Mouse (Mus musculus) CD8-positive naive resting alpha-beta T cell, adult 2 months (primary cell): Measurements from ENCODE around the gene Fbxw10.
A peak's percentile ranks its signal among the peaks of the same experiment; 100 is the strongest.

Experiments used
- DNase-seq, 2 experiments: peaks; one replicate each; pipeline ENCODE4 v3.0.0; 2022; ENCODE audit warnings: low read depth in 2 of 2, low spot score in 2 of 2

Gene Fbxw10

DNA sequence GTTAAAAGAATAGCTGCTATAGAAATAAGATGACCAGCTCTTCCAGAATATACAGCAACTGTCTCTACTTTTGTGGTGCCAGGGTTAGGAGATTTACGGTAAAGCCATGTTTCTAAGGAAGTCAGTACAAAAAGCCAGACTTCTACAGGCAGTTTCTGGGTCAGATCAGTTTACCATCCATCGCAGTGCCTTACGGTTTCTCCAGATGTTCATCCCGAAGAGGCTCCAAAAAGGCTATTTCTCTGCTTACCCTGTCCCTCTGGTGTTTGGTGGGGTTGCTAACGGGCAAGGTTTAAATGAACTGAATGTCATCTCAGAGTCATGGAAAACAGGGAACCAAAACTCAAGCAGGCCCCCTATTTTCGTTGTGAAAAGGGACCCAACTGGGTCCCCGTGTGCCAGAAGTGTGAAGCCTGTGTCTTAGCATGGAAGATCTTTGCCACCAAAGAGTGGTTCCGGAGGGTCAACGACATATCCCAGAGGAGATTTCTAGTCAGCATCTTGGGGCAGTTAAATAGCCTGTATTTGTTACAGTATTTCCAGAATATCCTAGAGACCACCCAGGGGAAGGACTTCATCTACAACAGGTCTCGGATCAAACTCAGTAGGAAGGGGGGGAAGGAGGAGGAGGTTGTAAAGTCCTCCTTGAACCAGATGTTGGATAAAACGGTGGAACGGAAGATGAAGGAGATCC lies at the start of gene Fbxw10:
Fbxw10 (plus strand) TSS at position 109 of the 694 bp plus-strand sequence.
- DNase-seq: peak in 1 of 2 experiments; percentile 37

DNA sequence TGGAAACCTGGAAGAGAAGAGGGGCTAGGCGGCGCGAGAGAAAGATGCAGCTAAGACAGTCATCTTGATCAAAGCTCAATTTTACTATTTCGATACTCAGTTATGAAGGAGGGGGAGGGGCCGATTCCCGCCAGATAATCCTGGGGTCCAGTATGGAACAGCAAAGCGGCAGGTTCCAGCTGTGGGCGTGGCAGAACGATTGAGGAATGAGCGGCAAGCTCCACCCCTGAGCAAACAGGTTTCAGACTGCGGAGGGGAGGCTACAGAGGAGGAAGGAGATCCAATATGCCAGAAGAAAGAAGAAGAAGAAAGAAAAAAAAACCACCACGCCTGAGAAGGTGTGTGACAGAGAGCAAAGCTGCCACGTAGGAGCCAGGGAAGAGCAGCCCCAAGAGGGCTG lies 42.8 kb upstream of the Fbxw10 start:
- no peak for DNase-seq

DNA sequence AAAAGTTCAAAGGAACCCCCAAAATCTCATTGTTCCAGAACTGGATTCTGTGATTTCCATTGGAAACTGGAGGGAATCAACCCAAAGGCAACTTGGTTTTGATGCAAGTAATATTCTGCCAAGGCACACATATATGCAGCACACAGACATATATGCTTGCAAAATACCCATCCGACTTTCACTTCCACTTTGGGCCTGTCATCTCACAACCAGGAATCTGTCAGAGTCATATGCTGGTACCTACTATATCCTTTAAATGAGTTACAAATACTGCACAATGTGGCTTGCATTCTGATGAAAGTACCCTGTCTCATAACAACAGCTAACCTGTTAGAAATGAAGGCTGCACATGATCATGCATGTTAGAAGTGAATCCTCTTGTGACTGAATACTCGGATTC lies 38.9 kb upstream of the Fbxw10 start:
- DNase-seq: no peak

DNA sequence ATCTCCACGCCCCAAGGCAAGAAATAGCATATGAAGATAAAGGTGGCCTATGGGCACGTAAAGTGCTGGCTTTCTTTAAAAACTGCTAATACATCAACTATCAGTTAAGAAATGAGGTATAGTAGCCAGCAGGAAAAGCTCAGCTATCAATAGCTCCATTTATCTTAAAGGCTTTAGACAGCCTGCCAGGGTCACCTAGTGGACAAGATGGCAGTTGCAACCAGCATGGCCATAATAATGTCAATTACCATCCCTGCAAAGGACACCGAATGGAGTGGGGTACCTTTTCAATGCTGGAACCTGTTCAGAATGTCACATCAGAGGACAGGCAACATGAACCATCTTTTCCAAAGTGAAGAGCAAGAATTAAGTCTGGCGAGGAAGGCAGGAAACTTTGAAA lies 37.7 kb upstream of the Fbxw10 start:
- DNase-seq: peak in 1 of 2 experiments; percentile 6

DNA sequence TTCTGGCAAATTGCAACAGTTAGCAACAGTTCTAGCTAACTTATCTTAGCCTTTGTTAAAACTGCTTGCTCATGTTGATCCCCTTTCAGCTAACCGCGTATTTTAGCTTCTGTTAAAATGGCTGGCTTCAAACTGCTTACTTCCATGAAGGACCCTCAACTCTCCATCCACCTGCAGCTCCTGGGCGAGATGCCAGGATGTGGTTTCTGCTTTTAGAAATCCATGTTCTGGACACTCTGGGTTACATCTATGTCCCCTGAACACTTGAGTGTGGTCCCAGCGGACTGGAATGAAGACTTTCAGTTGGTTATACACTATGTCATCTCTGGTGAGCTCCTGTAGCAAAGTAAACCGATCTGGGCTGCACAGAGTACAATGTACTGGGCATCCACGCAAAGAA lies 34.6 kb upstream of the Fbxw10 start:
- no peak for DNase-seq

DNA sequence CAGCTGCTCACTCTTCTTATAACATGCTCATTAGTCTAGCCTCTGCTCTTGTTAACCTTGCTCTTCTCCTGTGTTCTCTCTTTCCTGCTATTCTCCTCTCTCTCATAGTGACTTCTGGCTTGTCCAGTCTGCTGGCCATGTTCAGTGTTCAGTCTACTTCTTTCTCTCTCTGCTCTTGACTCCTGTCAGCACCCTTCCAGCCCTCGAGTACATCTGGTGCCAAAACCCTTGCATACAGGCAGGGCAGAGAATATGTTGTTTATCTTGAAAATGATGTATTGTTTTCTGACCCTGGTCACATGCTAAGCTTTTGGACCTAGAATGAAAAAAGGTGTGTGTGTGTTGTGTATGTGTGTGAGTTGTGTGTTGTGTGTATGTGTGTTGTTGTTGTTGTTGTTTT lies 33.4 kb upstream of the Fbxw10 start:
- no peak for DNase-seq

DNA sequence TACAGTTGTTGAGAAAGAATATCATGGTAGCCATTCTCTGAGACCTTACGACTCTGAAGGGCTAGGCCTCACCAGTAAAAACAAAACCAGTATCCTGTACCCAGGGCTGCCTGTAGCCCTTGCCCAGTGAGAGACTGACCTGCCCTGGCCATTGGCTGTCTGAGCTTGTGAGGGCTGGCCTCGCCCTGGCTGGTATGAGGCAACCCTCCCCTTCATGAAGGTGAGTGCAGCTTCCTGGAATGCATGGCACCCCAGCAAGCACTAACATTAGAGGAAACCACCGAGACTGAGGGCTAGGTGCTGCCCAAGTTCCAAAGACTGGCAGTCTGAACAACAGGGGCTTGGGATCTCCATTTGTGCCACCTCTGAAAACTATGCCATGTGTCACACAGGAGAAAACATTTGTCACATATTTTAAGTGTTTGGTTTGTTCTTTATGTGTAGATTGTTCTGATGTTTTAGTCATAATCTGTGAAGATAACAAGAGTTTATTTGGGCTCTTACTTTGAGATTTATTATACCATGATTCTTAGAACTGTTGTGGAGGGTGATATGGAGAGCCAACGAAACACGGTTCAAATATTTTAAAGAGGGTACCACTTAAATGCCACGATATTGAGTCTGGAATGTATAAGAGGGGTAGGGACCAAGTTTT lies 32.8 kb upstream of the Fbxw10 start:
- no peak for DNase-seq

DNA sequence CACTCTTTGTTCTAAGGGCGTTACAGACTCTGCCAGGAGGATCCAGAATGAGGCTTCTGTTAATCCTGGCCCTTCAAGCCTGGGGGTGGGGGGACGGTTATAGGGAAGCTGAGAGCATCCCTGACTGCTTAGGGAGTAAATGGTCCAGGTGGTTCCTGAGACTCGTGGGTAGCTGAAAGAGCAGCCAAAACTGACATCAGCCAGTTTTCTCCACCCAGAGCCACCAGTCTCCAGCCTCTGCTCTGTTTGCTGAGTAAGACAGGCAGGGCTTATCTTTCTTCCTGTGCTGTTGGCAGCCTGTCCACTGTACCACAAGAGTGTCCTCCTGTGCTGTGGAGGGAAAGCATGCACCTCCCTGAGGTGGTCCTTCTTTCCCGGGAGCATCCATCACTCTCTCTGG lies 32.2 kb upstream of the Fbxw10 start:
- DNase-seq: no peak

DNA sequence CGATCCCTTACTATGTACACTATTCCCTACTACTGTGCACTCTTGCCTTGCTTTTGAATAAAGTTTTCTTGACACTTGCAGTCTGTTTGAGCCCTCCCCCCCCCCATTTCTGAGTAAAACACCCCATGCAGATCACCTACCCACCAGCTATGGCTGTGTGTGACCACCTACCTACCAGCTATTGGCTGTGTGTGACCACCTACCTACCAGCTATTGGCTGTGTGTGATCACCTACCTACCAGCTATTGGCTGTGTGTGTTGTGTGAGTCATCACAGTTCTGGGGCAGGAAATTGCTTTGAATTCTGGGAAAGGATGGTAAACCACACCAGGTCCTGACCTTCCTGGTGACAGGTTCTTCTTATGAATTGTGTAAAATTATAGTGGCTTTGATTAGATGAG lies 31.4 kb upstream of the Fbxw10 start:
- no peak for DNase-seq

DNA sequence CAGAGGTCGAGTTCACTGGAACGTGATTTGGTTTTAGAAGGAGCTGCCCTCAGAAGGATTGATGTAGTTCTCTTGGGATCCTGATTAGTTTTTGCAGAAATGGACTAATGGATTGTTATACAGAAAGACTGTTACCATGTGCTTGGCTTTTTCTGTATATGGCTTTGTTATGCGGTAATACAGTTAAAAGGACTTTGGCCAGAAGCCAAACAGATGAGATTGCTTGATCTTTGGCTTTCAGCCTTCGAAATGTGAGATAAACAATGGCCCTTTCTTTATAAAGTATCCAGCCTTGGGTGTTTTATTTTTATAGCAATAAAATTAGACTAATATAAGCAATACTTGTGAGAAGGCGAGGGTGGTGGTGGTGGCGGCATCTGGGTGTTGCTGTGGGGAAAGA lies 30.3 kb upstream of the Fbxw10 start:
- no peak for DNase-seq

DNA sequence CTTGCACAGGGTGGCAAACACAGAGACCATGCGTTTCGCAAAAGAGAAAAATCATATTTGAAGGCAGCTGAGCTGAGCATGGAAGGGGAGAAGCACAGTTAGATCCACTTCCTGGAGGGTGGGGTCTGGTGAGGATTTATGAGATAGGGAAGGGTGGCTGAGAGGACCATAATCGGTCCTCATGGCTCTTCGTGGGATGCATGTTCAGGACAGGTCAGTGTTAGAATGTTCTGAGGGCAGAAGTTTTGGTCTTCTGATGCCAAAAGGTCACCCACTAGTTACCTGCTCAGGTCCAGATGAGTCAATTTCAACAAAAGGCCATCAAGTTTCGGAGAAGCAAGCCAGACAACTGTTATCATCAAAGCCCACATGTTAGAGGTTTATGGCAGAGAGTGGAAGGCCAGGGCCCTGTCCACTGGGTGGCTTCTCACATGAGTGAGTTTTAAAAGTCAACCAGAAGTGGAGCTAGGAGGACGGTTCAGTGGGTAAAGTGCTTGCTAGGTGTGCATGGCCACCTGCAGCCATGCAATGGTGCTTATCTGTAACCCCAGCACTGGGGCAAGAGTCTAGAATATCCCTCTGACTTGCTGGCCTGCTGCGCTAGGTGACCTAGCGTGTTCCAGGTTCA lies 27.7 kb upstream of the Fbxw10 start:
- no peak for DNase-seq

DNA sequence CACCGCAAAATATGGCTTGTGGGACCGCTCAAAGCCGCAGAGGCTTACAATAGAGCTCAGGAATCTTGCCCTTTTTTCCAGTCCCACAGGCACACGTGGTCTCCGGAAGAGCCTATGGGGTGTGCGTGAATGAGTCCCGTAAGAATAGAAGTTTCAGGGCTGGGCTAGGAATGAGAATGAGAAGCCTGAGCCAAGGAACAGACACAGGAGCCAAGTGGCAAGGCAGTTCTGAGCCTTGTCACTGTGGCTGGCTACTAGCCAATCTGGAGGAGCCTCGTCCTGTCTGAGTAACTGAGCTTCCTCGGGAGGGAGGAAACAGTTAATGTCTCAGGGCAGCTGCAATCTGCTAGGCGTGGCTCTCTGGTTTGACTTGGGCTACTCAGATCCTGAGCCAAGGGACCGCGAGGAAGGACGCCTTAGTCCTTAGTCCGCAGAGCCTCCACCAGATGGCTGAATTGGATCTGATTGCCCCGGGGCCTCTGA lies 26.8 kb upstream of the Fbxw10 start, which contains the start of gene Trim16:
Trim16 (plus strand) TSS at position 173 of the 483 bp plus-strand sequence.
- no peak for DNase-seq

DNA sequence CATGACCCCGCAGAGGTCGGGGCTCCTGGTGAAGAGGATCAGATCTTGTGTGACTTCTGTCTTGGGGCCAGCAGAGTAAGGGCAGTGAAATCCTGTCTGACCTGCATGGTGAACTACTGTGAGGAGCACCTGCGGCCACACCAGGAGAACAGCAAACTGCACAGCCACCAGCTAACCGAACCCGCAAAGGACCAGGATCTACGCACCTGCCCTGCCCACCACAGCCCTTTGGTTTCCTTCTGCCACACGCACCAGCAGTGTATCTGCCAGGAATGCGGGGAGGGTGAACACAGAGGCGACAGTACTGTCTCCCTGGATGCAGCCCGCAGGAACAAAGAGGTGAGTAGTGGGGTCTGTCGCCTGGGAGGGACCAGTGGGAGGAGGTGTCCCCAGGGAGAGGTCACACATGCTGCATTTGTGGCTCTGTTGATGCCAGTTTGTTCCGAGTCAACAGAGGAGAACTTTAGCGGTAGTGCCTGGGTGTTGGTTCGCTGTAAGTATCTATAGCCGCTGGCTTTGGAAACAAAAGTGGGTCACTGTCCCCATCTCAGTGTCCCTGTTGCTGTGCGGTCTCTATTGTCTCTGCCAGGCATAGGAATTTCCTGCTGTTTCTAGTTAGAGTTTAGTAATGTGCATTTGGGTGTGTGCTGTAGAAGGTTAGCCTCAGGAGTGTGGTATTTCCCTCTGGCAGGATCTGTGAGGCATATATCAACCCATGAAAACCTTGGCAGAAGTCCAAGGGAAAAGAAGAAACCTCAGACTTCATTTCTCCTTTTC lies 26.0 kb upstream of the Fbxw10 start:
- DNase-seq: no peak

DNA sequence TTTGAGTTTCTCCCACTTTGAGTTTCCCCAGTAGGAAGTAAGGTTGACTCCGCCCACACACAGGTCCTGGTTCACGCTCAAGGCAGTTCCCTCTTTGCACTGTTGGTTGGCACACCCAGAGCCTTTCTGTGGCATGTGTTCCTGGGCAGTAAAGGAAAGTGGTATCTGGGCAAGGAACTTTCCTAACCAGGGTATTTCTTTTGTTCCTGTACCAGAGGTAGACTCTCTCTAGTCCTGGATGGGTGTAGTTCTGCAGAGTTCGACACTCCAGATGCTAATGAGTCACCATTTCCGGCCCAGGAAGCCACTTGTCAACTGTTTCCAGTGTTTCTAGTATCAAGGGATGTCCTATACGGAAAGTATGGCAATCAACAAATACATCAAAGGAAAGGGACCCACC lies 25.0 kb upstream of the Fbxw10 start:
- no peak for DNase-seq

DNA sequence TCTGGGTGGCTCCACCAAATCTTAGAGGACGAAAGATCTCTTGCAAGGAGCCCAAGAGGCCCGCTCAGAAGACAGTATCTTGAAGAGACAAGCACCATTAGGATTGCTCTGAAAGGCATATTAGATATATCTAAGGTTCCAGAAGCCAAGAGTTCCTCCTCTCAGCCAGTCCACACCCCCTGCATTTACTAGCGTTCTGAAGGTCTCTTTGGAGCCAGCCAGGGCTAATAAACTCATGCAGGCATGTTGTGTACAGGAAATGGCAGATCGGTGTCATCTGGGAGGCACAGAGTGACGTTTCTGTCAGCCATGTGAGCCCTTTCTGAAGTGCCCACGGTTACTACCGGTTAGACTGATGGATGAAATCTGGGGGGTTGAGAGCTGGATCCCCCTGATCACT lies 22.7 kb upstream of the Fbxw10 start:
- no peak for DNase-seq

DNA sequence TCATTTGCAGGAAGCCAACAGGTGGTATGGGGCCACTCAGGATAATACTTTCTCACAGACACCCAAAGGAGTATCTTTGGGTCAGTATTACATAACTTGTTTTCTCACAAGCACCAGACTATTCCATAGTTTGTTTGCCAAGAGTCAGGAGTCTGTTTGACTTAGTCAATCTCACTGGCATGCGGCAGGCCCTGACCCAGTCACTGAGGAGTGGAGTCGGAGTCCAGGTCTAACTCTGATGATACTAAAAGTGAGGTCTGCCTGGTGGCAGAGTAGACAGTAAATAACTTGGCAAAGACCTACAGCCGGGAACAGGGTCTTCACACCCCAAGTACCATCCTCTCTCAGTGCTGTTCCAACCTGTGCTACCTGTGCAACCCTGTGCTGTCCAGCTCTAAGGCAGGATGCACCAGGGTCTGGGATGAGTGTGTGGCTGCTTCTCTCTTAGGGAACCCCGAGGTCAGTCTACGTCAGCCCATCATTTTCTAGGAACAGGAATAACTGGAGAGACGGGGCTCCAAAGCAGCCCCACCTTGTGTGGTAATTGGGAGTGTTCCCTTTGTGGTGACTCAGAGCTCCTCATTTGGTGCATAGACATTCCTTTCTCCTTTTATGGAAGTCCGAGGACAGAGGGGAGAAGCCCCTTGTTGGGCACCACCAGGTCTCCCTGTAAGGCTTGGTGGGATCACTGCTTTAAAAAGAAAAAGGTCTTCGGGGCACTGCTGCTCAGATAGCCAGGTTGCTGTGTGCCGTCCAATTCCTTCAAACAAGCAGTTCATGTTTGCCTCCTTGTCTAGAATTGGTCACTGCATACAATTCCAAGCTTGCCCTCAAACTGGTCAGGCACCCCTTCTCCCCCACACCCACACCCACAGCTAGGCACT lies 21.4 kb upstream of the Fbxw10 start:
- no peak for DNase-seq

DNA sequence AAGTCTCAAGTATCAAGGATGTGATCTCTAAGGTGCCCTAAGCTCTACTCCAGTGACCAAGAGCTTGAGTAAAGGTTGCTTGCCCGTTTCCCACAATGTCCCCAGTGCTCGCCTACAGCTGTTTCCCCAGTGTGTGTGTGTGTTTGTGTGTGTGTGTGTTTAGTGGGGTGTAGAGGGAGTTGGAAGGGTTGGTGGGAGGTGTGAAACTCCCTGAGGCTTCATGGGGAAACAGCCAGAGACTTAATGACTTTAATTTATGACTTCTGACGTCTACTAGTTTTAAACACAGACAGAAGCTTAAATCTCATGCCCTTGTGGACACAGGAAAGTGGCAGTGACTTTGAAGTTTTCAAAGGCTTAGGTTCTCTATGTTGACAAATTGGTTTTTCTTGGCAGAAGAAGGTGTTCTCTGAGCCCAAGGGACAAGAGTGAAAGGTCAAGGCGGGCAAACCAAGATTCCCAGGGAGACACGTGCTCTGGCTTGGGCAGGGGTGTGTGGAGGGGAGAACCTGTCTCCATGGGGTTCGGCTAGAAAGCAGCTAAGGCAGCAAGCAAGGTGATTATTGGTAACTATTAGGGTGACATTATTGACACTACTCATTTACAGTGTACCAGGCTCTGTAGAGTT lies 20.6 kb upstream of the Fbxw10 start:
- DNase-seq: no peak

DNA sequence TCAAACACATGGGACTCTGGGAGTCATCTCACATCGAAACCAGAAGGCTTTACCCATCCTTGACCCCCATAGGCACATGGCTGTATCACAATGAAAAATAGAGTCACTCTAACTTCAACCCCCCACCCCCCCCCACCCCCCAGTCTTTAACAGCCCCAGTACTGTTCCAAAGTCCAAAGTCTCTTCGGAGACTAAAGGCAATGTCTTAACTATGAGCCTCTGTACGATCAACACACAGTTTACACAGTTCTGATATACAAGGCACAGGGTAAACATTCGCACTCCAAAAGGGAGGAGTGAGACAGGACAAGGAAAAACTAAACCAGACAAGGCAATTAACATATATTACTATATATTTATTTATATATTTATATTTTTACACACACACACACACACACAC lies 19.7 kb upstream of the Fbxw10 start:
- no peak for DNase-seq

DNA sequence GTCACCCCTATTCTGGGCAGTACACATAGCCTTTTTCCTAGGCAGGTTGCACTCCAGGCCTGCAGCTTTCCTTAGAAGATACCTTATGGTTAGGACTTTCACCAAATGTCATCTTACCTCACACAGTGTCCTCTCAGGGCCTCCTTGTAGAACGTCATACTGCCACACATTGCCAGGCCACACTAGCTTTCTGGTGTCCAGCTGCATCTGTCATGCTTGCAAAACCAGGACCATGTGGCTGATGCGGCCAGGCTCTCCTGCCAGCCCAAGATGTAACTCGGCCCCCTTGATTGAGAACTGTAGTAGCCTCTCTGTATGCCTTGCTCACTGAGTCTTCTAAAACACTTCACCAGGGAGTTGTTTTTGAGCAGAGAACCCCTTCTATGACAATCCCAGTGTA lies 19.0 kb upstream of the Fbxw10 start:
- DNase-seq: no peak

DNA sequence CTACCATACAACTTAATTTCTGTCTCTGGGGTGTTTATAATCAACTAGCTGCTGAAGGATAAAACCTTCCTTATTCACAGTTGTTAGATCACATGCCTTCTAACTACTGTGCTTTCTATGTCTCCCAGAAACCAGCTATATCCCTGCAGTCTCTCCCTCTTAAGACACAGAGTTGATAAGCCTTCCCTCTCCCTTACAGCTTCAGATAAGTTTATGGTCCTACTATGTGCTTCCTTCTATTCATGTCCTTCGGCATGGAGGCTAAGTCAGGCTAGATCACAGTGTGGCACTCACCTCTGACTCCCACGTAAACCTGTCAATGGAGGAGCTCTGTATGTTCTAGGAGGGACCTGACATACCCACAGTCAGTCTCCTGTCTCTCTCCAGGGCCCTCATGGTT lies 16.5 kb upstream of the Fbxw10 start:
- DNase-seq: no peak
